In genomic region chr11:57787913-57788312, GRCm38 (mm10) we compare ENCODE assay signal across 8 mouse cellular contexts. TPM values are rescaled to one million over a fixed set of nuclear protein-coding genes. Genes with fewer than 3 reads are reported as not detected.
DNase-seq lines count a peak whose midpoint lies in the region; ATAC-seq and TF ChIP-seq lines count a peak whose summit lies in the region.

No protein-coding gene starts in this region.

- no peaks in the 10 kb centered on the region for H3K27me3 ChIP-seq in liver, embryonic 14.5 days (ENCODE audit: control insufficient read depth, insufficient read depth, low read length)
- no peaks in the 10 kb centered on the region; the same call in 1 of the 2 replicates for H3K27me3 ChIP-seq in splenic B cell, adult 2 months (ENCODE audit: control insufficient read depth, insufficient read depth, low read length, poor library complexity, severe bottlenecking)

- H3K4me3 ChIP-seq in liver, embryonic 14.5 days (ENCODE audit: insufficient read depth in 1 of 2, low read depth in 2 of 2, low read length in 2 of 2): no peak overlapping the region

- WGBS in liver, embryonic 14.5 days (ENCODE audit: insufficient replicate concordance): 20% methylated on average over 3 of the region's 3 CpGs

- no peak overlapping the region for H3K9ac ChIP-seq in liver, embryonic 14.5 days (replicated peaks)

- H3K4me1 ChIP-seq in liver, embryonic 14.5 days (replicated peaks; ENCODE audit: control insufficient read depth in 2 of 2, insufficient read depth in 2 of 2, low read length in 1 of 2): no peaks in the 10 kb centered on the region

- ATAC-seq in liver, embryonic 14.5 days (ENCODE audit: insufficient read depth): no peak

- H3K9me3 ChIP-seq in liver, embryonic 14.5 days (ENCODE audit: control insufficient read depth, low read length): no peaks in the 10 kb centered on the region

- no peaks in the 10 kb centered on the region for H3K36me3 ChIP-seq in liver, embryonic 14.5 days (replicated peaks; ENCODE audit: control insufficient read depth, insufficient read depth, low read depth)
- H3K36me3 ChIP-seq in splenic B cell, adult 2 months (ENCODE audit: control insufficient read depth, insufficient read depth, low read length, poor library complexity, severe bottlenecking): no peaks in the 10 kb centered on the region; the same call in 1 of the 2 replicates

- no peak for TF ChIP-seq EP300 in liver, embryonic 14.5 days (IDR thresholded peaks at IDR 0.05; ENCODE audit: low read depth)

- TF ChIP-seq CTCF in liver, embryonic 14.5 days (IDR thresholded peaks at IDR 0.05; ENCODE audit: low read depth): peak; percentile 91

- peak; percentile 13 to 22 for DNase-seq in frontal cortex, postnatal 36 days (ENCODE audit: low spot score in 2 of 2)
- DNase-seq in frontal cortex, postnatal 25 days (ENCODE audit: low spot score in 2 of 2): no peak
- peak; percentile 53 to 61 for DNase-seq in urinary bladder, postnatal 36 days (ENCODE audit: low spot score in 2 of 2)
- no peak for DNase-seq in urinary bladder, postnatal 4 days (ENCODE audit: low spot score in 2 of 2)
- DNase-seq in embryo, embryonic 9.5 days (ENCODE audit: extremely low spot score): peak; percentile 55
- peak in 2 of 3 experiments; percentile 42 to 59 for DNase-seq in liver, embryonic 14.5 days (ENCODE audit: low read depth in 3 of 3, low spot score in 3 of 3)
- peak; percentile 84 for DNase-seq in splenic B cell, adult 2 months (ENCODE audit: low read depth, low spot score)
- no peak for DNase-seq in Muller cell, postnatal 12 days (ENCODE audit: inconsistent ontology term)

- no peak overlapping the region for H3K4me2 ChIP-seq in liver, embryonic 14.5 days (ENCODE audit: low read depth)

- no peak overlapping the region for H3K27ac ChIP-seq in liver, embryonic 14.5 days

RNA-seq across cellular contexts. Expression of gene Sap30l, which starts 13.5 kb away (rescaled TPM):
- 3.9 and 6.6 TPM in 2 replicates for polyA plus RNA-seq in liver, embryonic 14.5 days (2012; rRNA removed)
- 4.0 and 5.0 TPM in 2 replicates for polyA plus RNA-seq in liver, embryonic 14.5 days (2014; fragmentation: Nextera tagmentation; extraction: Ambion mirVana)

RNA-seq across cellular contexts. Expression of gene Hand1, which starts 44.7 kb away (rescaled TPM):
- 0.19 and 0.32 TPM in 2 replicates for polyA plus RNA-seq in liver, embryonic 14.5 days (2012; rRNA removed)
- 0.18 TPM in 1 of 2 replicates, not detected in the other for polyA plus RNA-seq in liver, embryonic 14.5 days (2014; fragmentation: Nextera tagmentation; extraction: Ambion mirVana)

Comparison
In these comparisons a context has a peak if more than half of its experiments do, and no peak if none do; other contexts are left out.
1. DNase-seq: peak in frontal cortex, postnatal 36 days (2 of 2), urinary bladder, postnatal 36 days (2 of 2), embryo, embryonic 9.5 days (single experiment), liver, embryonic 14.5 days (2 of 3) and splenic B cell, adult 2 months (single experiment); none in frontal cortex, postnatal 25 days (0 of 2), urinary bladder, postnatal 4 days (0 of 2) and Muller cell, postnatal 12 days (single experiment).